Mouse (Mus musculus) E14TG2a.4 (cell line): ENCODE measurements around the gene Ptx4.
A peak's percentile ranks its signal among the peaks of the same experiment; 100 is the strongest.

Source experiments
- H3K27me3 ChIP-seq: 2 replicates; pipeline ENCODE4 v1.6.1; 2014; ENCODE audit warnings: low read length, control low read depth; ENCODE audit not compliant: insufficient read depth
- H3K36me3 ChIP-seq: 2 replicates; pipeline ENCODE4 v1.6.1; 2014; ENCODE audit warnings: low read length, control low read depth; ENCODE audit not compliant: insufficient read depth
- H3K4me1 ChIP-seq: replicated peaks from 2 replicates; pipeline ENCODE4 v1.6.1; 2014; ENCODE audit warnings: low read depth, low read length, control low read depth
- H3K4me3 ChIP-seq: replicated peaks from 2 replicates; pipeline ENCODE4 v1.5.1; 2014; ENCODE audit warnings: mild to moderate bottlenecking, low read length
- H3K9me3 ChIP-seq: 2 replicates; pipeline ENCODE4 v1.6.1; 2014; ENCODE audit warnings: low read length, control low read depth
- CTCF ChIP-seq: conservative IDR thresholded peaks from 2 replicates; pipeline ENCODE4 v1.5.1; 2014; ENCODE audit warnings: low read length
- NANOG ChIP-seq: IDR thresholded peaks from 2 replicates; pipeline ENCODE4 v1.6.1; 2014; ENCODE audit warnings: borderline replicate concordance, low read length, mixed read lengths
- POU5F1 ChIP-seq: IDR thresholded peaks from 2 replicates; pipeline ENCODE4 v1.6.1; 2014; ENCODE audit warnings: low read length, borderline replicate concordance

Gene Ptx4

DNA sequence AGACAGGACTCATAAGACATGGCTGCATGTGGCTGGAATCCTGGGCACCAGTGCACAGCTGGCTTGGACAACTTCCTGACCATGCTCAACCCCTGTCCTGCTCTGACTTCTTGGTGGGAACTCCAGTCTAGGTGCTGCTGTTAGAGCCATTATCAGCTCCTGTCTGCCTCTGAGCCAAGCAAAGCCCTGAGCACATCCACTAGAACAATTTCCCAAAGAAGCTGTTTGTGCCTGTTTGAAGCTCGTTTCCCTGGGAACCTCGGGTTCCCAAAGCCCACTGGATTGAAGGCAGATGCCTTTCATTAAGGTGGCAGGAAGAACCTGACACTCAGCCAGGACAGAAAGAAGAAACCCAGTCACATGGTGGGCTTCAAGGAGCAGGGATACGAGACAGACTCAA is at the start of gene Ptx4:
TSS of gene Ptx4 (plus strand) at position 355 of the 400 bp plus-strand sequence.
- no peak for TF ChIP-seq NANOG
- no peak for TF ChIP-seq CTCF
- no peak for TF ChIP-seq POU5F1
- no peaks in the 10 kb centered on the region for H3K9me3 ChIP-seq
- H3K4me3 ChIP-seq = no peak within 1 kb of the TSS
- H3K36me3 ChIP-seq = no peaks in the 10 kb centered on the region
- H3K4me1 ChIP-seq = peaks cover 15% of the 10 kb centered on the region
- H3K27me3 ChIP-seq = peaks cover 14% of the 10 kb centered on the region

DNA sequence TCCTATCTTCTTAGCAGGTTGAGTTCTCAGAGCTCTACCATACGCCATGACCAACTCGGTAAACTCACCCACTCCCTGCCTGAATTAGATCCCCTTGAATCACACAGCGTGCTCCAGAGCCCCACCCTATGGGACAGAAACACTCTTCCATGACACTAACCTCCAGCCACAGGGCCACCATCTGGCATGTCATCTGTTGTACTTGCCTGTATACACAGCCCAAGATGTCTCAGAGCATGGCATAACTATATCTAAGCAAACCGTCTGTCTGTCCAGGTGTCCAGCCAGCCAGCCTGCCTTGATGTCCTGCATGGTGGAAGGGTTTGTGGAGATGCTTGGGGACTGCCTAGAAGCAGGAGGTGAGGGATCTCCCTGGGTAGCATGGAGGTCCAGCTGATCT is 43.7 kb upstream of the Ptx4 start:
- TF ChIP-seq CTCF (no peak), NANOG (no peak), POU5F1 (no peak)
- H3K4me1 ChIP-seq = peaks cover 12% of the 10 kb centered on the region
- no peak overlapping the region for H3K4me3 ChIP-seq
- no peaks in the 10 kb centered on the region for H3K27me3 ChIP-seq
- H3K9me3 ChIP-seq = no peaks in the 10 kb centered on the region
- H3K36me3 ChIP-seq = peaks cover 15% of the 10 kb centered on the region

DNA sequence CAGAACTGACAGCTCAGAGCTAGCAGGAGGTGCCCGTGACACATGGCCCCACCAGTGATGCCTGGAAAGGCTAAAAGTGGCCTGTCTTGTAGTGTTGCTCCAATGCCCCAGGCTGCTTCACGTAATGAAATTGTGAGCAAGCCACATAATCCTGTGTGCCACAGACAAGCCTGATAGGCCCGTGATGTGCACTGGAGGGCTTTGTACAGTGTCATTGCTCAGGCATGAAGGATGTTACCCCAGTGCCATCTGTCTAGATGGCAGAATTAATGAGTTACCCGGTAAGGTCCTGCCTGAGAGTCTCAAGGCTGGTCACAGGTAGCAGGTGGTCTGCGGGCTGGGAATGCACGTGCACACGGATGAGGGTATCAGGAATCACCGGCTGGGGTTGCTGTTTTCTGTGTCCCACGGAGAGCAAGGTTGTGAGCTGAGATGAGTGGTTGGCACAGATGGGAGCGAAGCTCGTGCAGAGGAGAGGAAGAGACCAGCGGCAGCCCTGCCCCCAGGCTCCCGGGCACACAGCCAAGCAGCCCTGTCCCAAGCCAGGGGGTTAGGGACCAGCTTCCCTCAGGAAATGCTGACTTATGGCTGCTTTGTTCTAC is 42.7 kb upstream of the Ptx4 start:
- Histone ChIP-seq H3K27me3 (no peaks in the 10 kb centered on the region), H3K4me1 (peaks cover 15% of the 10 kb centered on the region), H3K4me3 (no peak overlapping the region), H3K9me3 (no peaks in the 10 kb centered on the region), H3K36me3 (peaks cover 15% of the 10 kb centered on the region)
- TF ChIP-seq NANOG (no peak), CTCF (no peak), POU5F1 (no peak)

DNA sequence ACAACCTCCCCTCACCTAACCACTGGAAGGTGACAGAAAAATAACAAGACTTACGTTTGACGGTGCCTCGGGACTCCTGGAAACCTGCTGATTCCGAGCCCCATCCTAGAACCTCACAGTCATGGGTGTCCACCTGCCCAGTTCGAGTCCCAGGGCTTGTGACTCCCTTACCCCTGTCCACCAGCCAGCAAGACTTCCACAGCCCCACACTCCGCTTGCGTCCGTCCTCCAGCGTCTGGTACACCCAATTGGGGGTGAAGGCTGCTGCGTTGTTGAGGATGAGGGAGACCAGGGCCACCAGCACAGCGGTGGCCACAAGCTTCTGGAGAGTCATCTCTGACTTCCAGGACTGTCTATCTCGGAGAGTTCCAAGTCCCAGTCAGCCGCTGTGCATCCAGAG is 40.4 kb upstream of the Ptx4 start:
- Histone ChIP-seq H3K4me1 (peaks cover 15% of the 10 kb centered on the region), H3K27me3 (no peaks in the 10 kb centered on the region), H3K4me3 (no peak overlapping the region), H3K36me3 (peaks cover 15% of the 10 kb centered on the region), H3K9me3 (no peaks in the 10 kb centered on the region)
- TF ChIP-seq NANOG = no peak

DNA sequence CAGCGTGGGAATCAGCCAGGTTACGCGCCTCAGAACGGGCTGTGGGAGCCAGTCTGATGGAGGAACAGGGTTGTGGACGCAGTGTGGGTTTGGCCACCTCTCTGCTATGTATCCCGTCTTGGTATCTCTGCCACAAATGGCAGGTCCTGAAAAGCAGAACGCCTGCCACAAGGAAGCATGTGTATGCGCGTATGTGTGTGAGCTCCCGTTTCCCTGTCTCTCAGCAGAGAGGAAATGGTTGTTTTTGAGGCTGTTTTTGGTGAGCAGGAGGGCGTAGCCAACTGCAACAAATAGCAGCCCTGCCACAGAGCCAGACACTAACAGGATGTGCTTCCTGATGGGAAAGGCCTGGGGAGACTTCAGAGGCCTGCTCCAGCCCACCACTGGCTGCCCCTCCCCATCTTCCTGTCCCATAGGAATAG is 39.6 kb upstream of the Ptx4 start:
- H3K4me3 ChIP-seq = no peak overlapping the region
- H3K36me3 ChIP-seq = peaks cover 15% of the 10 kb centered on the region
- no peaks in the 10 kb centered on the region for H3K27me3 ChIP-seq
- TF ChIP-seq CTCF = no peak
- peaks cover 15% of the 10 kb centered on the region for H3K4me1 ChIP-seq
- no peaks in the 10 kb centered on the region for H3K9me3 ChIP-seq

DNA sequence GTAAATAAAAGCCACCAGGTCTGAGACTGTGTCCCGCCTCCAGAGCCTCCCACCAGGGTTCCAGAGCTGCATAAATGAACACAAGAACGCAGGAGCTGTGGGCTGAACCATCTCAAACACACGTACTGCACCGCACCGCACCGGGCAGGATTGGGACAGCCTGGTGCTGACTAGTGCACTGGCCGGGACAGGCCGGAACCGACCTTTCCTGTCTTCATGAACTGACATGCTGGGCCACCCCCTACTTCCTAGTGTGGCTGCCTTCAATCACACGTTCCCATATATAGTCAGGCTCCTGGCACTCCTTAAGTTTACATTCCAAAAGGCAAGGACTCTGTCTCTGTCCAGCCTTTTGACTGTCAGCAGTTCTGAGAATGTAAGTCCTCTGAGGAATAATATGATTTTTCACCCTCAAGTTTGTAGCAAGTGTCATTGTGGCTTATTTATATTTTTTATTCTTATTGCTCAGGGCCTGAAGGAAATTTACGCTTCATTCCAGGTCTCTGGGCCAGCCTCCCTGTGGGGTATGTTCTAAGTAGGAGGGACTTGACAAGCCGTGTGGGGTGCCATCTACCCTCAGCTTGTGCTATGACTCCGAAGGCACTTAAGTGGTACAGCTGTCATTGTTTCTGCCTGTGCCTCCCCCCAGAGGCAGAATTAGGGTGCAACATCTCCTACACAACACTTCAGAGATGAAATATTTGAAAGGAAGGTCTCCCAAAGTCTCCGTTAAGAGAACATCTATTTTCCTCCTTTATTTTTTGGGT is 38.3 kb upstream of the Ptx4 start:
- H3K27me3 ChIP-seq = no peaks in the 10 kb centered on the region
- peaks cover 15% of the 10 kb centered on the region for H3K4me1 ChIP-seq
- H3K9me3 ChIP-seq = no peaks in the 10 kb centered on the region
- no peak overlapping the region for H3K4me3 ChIP-seq
- TF ChIP-seq NANOG (no peak), POU5F1 (no peak), CTCF (no peak)
- H3K36me3 ChIP-seq = peaks cover 15% of the 10 kb centered on the region

DNA sequence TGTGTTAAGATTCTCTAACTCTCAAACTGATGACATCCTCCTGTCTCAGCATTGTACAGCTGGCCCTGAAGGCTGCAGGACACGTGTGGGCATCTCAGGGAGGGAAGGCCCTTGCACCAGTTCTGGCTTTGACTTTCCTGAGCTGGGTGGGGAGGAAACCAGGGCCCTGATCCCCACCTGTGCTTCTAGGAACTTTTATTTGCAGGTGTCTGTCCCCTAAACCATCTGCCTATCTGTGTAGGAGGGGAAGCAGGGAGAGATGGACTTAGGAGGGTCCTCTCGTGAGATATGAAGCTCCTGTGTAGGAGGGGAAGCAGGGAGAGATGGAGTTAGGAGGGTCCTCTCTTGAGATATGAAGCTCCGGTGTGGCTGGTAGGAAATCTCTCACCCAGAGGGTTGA is 37.7 kb upstream of the Ptx4 start:
- Histone ChIP-seq H3K4me3 (no peak overlapping the region), H3K4me1 (peaks cover 17% of the 10 kb centered on the region), H3K27me3 (no peaks in the 10 kb centered on the region), H3K9me3 (no peaks in the 10 kb centered on the region), H3K36me3 (peaks cover 17% of the 10 kb centered on the region)
- no peak for TF ChIP-seq NANOG
- no peak for TF ChIP-seq POU5F1
- no peak for TF ChIP-seq CTCF

DNA sequence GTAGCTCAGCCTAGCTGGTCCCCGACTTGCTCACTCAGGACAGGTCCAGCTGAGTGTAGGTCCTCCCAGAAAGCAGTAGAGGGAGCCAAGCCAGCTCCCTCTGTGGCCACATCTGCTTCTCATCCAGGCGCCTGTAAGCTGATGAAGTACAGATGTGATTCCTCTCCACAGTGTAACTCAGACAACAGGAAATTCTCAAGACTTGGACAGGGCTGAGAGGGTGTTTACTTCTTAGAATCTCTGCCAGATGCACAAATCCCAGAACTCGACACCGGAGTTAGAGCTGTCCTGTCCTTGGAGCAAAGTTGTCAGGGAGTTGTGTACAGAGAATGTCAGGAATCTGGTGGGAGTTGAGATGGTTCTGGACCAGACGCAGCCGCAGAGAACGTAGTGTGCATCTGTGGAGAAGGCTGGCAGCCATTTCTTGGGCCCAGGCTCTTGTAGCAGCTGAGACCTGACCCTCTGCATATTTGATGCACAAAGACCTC is 37.1 kb upstream of the Ptx4 start, which contains the start of gene Tmem204:
TSS of gene Tmem204 (minus strand) at position 148 of the 488 bp plus-strand sequence.
- no peak within 1 kb of the TSS for H3K4me3 ChIP-seq
- H3K9me3 ChIP-seq = no peaks in the 10 kb centered on the region
- TF ChIP-seq CTCF = peak; percentile 30; the same call in 1 of the 2 replicates
- no peak for TF ChIP-seq NANOG
- no peak for TF ChIP-seq POU5F1
- H3K36me3 ChIP-seq = peaks cover 20% of the 10 kb centered on the region
- H3K4me1 ChIP-seq = peaks cover 22% of the 10 kb centered on the region
- H3K27me3 ChIP-seq = no peaks in the 10 kb centered on the region
